Mouse (Mus musculus): ENCODE measurements around the gene Fthl17b. TPM values are rescaled to one million over a fixed set of nuclear protein-coding genes. Genes with fewer than 3 reads are reported as not detected.

Gene Fthl17b
- polyA plus RNA-seq, 1 experiment from 2014 or later, result not detected

Other genes with a start within 250 kb of the Fthl17b start
- gene Ssx9, start 214.5 kb downstream of the Fthl17b start, polyA plus RNA-seq (2015; fragmentation: Nextera tagmentation; extraction: Ambion mirVana), result not detected in 2 replicates
- not detected in 2 replicates for gene Ssxb5, start 159.3 kb downstream of the Fthl17b start, polyA plus RNA-seq (2015; fragmentation: Nextera tagmentation; extraction: Ambion mirVana)
- gene Gm6592, start 119.0 kb downstream of the Fthl17b start, polyA plus RNA-seq (2015; fragmentation: Nextera tagmentation; extraction: Ambion mirVana), result not detected in 2 replicates
- not detected in 2 replicates for gene Gm5751, start 88.7 kb downstream of the Fthl17b start, polyA plus RNA-seq (2015; fragmentation: Nextera tagmentation; extraction: Ambion mirVana)
- gene B630019K06Rik, start 70.6 kb downstream of the Fthl17b start, polyA plus RNA-seq (2015; fragmentation: Nextera tagmentation; extraction: Ambion mirVana), result 1.6 and 1.7 TPM in 2 replicates
- gene Fthl17c, start 13.6 kb upstream of the Fthl17b start, polyA plus RNA-seq (2015; fragmentation: Nextera tagmentation; extraction: Ambion mirVana), result not detected in 2 replicates
- not detected in 2 replicates for gene Fthl17d, start 23.8 kb upstream of the Fthl17b start, polyA plus RNA-seq (2015; fragmentation: Nextera tagmentation; extraction: Ambion mirVana)
- not detected in 2 replicates for gene Fthl17e, start 70.5 kb upstream of the Fthl17b start, polyA plus RNA-seq (2015; fragmentation: Nextera tagmentation; extraction: Ambion mirVana)
- gene Fthl17f, start 100.0 kb upstream of the Fthl17b start, polyA plus RNA-seq (2015; fragmentation: Nextera tagmentation; extraction: Ambion mirVana), result not detected in 2 replicates
- gene 4930402K13Rik, start 141.6 kb upstream of the Fthl17b start, polyA plus RNA-seq (2015; fragmentation: Nextera tagmentation; extraction: Ambion mirVana), result not detected in 2 replicates
- 0.43 and 0.72 TPM in 2 replicates for gene Lancl3, start 236.9 kb upstream of the Fthl17b start, polyA plus RNA-seq (2015; fragmentation: Nextera tagmentation; extraction: Ambion mirVana)

Measured in intestine, embryonic 16.5 days (tissue).